Mouse (Mus musculus): ENCODE data around the gene Ankrd11. TPM values are rescaled to one million over a fixed set of nuclear protein-coding genes. Genes with fewer than 3 reads are reported as not detected.

The Ankrd11 gene
- polyA plus RNA-seq, 2 experiments, result 65.3 to 83.7 TPM

DNA sequence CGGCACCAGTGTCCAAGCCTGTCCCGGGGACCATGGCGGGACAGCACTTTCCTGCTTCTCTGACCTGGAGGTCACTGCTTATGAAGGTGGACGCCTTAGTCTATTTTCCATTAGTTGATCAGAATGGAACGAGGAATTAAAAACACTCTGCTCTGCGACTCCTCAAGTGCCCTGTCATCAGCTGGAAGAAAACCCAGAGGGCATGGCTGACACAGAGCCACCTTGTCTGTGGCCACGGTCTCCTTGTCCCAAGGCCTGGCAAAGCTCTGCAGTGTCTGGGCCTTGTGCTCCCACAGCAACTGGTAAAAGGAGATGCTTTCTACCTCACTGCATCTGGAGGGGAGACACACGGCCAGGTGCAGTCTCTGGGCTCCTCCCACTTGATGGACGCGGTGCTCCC, 158.4 kb downstream of the Ankrd11 start:
- Histone ChIP-seq H3K4me2 (replicated peaks; ENCODE audit: low read depth, low read length, severe bottlenecking) (no peak overlapping the region), H3K36me3 (ENCODE audit: control insufficient read depth, insufficient read depth, low read length) (peaks cover 73% of the 10 kb centered on the region), H3K4me3 (replicated peaks; ENCODE audit: low read length) (no peak overlapping the region), H3K27ac (replicated peaks; ENCODE audit: low read depth, low read length) (no peak overlapping the region), H3K4me1 (ENCODE audit: control insufficient read depth, insufficient read depth, low read length) (no peaks in the 10 kb centered on the region), H3K9me3 (ENCODE audit: control insufficient read depth, low read length) (no peaks in the 10 kb centered on the region), H3K9ac (ENCODE audit: low read depth, low read length, severe bottlenecking) (no peak overlapping the region), H3K27me3 (ENCODE audit: control insufficient read depth, insufficient read depth, low read length) (no peaks in the 10 kb centered on the region)
- ATAC-seq (ENCODE audit: low FRiP score, low read depth) (no peak), DNase-seq (ENCODE audit: low spot score) (no peak)
- WGBS, result 87% methylated on average over 10 of the region's 10 CpGs
- TF ChIP-seq POLR2A (IDR thresholded peaks at IDR 0.05; ENCODE audit: borderline replicate concordance, extremely low read depth, insufficient read depth, insufficient read length), result no peak

DNA sequence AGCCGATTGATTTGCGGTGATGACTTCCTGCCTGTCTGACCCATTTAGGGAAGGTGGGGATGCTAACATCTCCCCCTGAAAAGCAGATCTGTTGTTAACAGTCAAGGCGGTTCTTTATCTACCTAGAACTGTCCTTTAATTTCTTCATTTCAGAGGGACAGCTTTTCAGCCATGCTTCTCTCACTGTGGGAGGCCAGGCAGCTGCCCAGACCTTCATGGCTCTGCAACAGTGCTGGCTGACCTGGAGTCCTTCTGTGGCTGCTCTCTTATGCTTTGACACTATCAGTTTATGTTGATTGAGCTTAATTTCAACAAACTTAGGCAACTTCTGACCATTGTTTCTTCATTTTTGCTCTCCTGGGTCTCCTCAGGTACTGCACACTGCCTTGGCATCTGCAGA, 161.8 kb downstream of the Ankrd11 start:
- WGBS, result 56% methylated on average over 3 of the region's 3 CpGs
- H3K4me1 ChIP-seq (ENCODE audit: control insufficient read depth, insufficient read depth, low read length), result no peaks in the 10 kb centered on the region; the same call in 1 of the 2 replicates
- H3K9ac ChIP-seq (ENCODE audit: low read depth, low read length, severe bottlenecking), result no peak overlapping the region
- H3K27me3 ChIP-seq (ENCODE audit: control insufficient read depth, insufficient read depth, low read length), result no peaks in the 10 kb centered on the region
- ATAC-seq (ENCODE audit: low FRiP score, low read depth) (no peak), DNase-seq (ENCODE audit: low spot score) (no peak)
- H3K27ac ChIP-seq (replicated peaks; ENCODE audit: low read depth, low read length), result no peak overlapping the region
- no peaks in the 10 kb centered on the region for H3K9me3 ChIP-seq (ENCODE audit: control insufficient read depth, low read length)
- peaks cover 40% of the 10 kb centered on the region for H3K36me3 ChIP-seq (ENCODE audit: control insufficient read depth, insufficient read depth, low read length)
- H3K4me3 ChIP-seq (replicated peaks; ENCODE audit: low read length), result no peak overlapping the region
- H3K4me2 ChIP-seq (replicated peaks; ENCODE audit: low read depth, low read length, severe bottlenecking), result no peak overlapping the region
- no peak for TF ChIP-seq POLR2A (IDR thresholded peaks at IDR 0.05; ENCODE audit: borderline replicate concordance, extremely low read depth, insufficient read depth, insufficient read length)

DNA sequence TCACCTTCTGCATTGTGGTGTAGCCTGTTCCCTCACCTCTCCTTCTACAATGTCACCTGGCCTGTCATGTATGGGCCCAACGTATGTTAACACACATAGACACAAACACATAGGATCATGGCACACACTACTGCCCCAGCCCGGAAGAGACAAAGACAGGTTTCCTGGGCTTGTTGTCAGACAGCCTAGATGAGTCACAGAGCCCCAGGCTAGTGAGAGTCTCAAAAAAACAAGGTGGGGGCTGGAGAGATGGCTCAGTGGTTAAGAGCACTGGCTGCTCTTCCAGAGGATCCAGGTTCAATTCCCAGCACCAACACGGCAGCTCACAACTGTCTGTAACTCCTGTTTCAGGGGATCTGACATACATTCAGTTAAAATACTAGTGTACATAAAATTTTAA, 163.8 kb downstream of the Ankrd11 start:
- Histone ChIP-seq H3K4me2 (replicated peaks; ENCODE audit: low read depth, low read length, severe bottlenecking) (no peak overlapping the region), H3K27ac (replicated peaks; ENCODE audit: low read depth, low read length) (no peak overlapping the region), H3K9ac (ENCODE audit: low read depth, low read length, severe bottlenecking) (no peak overlapping the region), H3K36me3 (ENCODE audit: control insufficient read depth, insufficient read depth, low read length) (peaks cover 20% of the 10 kb centered on the region), H3K27me3 (ENCODE audit: control insufficient read depth, insufficient read depth, low read length) (no peaks in the 10 kb centered on the region), H3K9me3 (ENCODE audit: control insufficient read depth, low read length) (no peaks in the 10 kb centered on the region), H3K4me1 (ENCODE audit: control insufficient read depth, insufficient read depth, low read length) (peaks cover 3% of the 10 kb centered on the region; the same call in 1 of the 2 replicates), H3K4me3 (replicated peaks; ENCODE audit: low read length) (no peak overlapping the region)
- ATAC-seq (ENCODE audit: low FRiP score, low read depth), result no peak
- TF ChIP-seq POLR2A (IDR thresholded peaks at IDR 0.05; ENCODE audit: borderline replicate concordance, extremely low read depth, insufficient read depth, insufficient read length), result no peak
- DNase-seq (ENCODE audit: low spot score), result no peak
- 91% methylated on average over 3 of the region's 3 CpGs for WGBS

GRCm38 (mm10) chr8:122875186-122875585, 166.9 kb downstream of the Ankrd11 start:
- no peak overlapping the region for H3K27ac ChIP-seq (replicated peaks; ENCODE audit: low read depth, low read length)
- DNase-seq (ENCODE audit: low spot score) (no peak), ATAC-seq (ENCODE audit: low FRiP score, low read depth) (no peak)
- WGBS, result 35% methylated on average over 5 of the region's 5 CpGs
- no peak for TF ChIP-seq POLR2A (IDR thresholded peaks at IDR 0.05; ENCODE audit: borderline replicate concordance, extremely low read depth, insufficient read depth, insufficient read length)
- H3K27me3 ChIP-seq (ENCODE audit: control insufficient read depth, insufficient read depth, low read length), result no peaks in the 10 kb centered on the region
- no peak overlapping the region for H3K9ac ChIP-seq (ENCODE audit: low read depth, low read length, severe bottlenecking)
- H3K4me2 ChIP-seq (replicated peaks; ENCODE audit: low read depth, low read length, severe bottlenecking), result no peak overlapping the region
- H3K36me3 ChIP-seq (ENCODE audit: control insufficient read depth, insufficient read depth, low read length), result no peaks in the 10 kb centered on the region
- H3K4me3 ChIP-seq (replicated peaks; ENCODE audit: low read length), result no peak overlapping the region
- H3K4me1 ChIP-seq (ENCODE audit: control insufficient read depth, insufficient read depth, low read length), result peaks cover 3% of the 10 kb centered on the region; the same call in 1 of the 2 replicates
- no peaks in the 10 kb centered on the region for H3K9me3 ChIP-seq (ENCODE audit: control insufficient read depth, low read length)

- peaks cover 3% of the 10 kb centered on the region; the same call in 1 of the 2 replicates for H3K4me1 ChIP-seq (ENCODE audit: control insufficient read depth, insufficient read depth, low read length)
- no peak overlapping the region for H3K4me3 ChIP-seq (replicated peaks; ENCODE audit: low read length)
- 18% methylated on average over 6 of the region's 6 CpGs for WGBS
- ATAC-seq (ENCODE audit: low FRiP score, low read depth), result no peak
- no peaks in the 10 kb centered on the region for H3K9me3 ChIP-seq (ENCODE audit: control insufficient read depth, low read length)
- H3K9ac ChIP-seq (ENCODE audit: low read depth, low read length, severe bottlenecking), result no peak overlapping the region
- no peaks in the 10 kb centered on the region for H3K27me3 ChIP-seq (ENCODE audit: control insufficient read depth, insufficient read depth, low read length)
- H3K4me2 ChIP-seq (replicated peaks; ENCODE audit: low read depth, low read length, severe bottlenecking), result no peak overlapping the region
- TF ChIP-seq POLR2A (IDR thresholded peaks at IDR 0.05; ENCODE audit: borderline replicate concordance, extremely low read depth, insufficient read depth, insufficient read length), result no peak
- no peaks in the 10 kb centered on the region for H3K36me3 ChIP-seq (ENCODE audit: control insufficient read depth, insufficient read depth, low read length)
- H3K27ac ChIP-seq (replicated peaks; ENCODE audit: low read depth, low read length), result no peak overlapping the region
- DNase-seq (ENCODE audit: low spot score), result no peak
Observed at GRCm38 (mm10) chr8:122873171-122873570, 168.9 kb downstream of the Ankrd11 start.

- Histone ChIP-seq H3K4me1 (ENCODE audit: control insufficient read depth, insufficient read depth, low read length) (peaks cover 3% of the 10 kb centered on the region; the same call in 1 of the 2 replicates), H3K9ac (ENCODE audit: low read depth, low read length, severe bottlenecking) (no peak overlapping the region), H3K27me3 (ENCODE audit: control insufficient read depth, insufficient read depth, low read length) (no peaks in the 10 kb centered on the region), H3K9me3 (ENCODE audit: control insufficient read depth, low read length) (no peaks in the 10 kb centered on the region), H3K36me3 (ENCODE audit: control insufficient read depth, insufficient read depth, low read length) (no peaks in the 10 kb centered on the region), H3K27ac (replicated peaks; ENCODE audit: low read depth, low read length) (no peak overlapping the region), H3K4me2 (replicated peaks; ENCODE audit: low read depth, low read length, severe bottlenecking) (no peak overlapping the region), H3K4me3 (replicated peaks; ENCODE audit: low read length) (no peak overlapping the region)
- 77% methylated on average over 9 of the region's 9 CpGs for WGBS
- no peak for DNase-seq (ENCODE audit: low spot score)
- ATAC-seq (ENCODE audit: low FRiP score, low read depth), result no peak
- no peak for TF ChIP-seq POLR2A (IDR thresholded peaks at IDR 0.05; ENCODE audit: borderline replicate concordance, extremely low read depth, insufficient read depth, insufficient read length)
Observed at GRCm38 (mm10) chr8:122871663-122872062, 170.4 kb downstream of the Ankrd11 start.
